Mouse (Mus musculus) adrenal gland, adult 8-10 months (tissue): ENCODE measurements around the gene Retnlg. TPM values are rescaled to one million over a fixed set of nuclear protein-coding genes. Genes with fewer than 3 reads are reported as not detected.
"Not testable (repeated sequence)": the region's sequence is repeated elsewhere in the genome, so short reads cannot be mapped to it uniquely, and the experiment has no call there.

Source experiments
- DNase-seq: peaks from one replicate; pipeline ENCODE4 v3.0.0; 2022
- total RNA-seq, 4 experiments: library from RNA; stranded (reverse); gene quantifications; 2 replicates each; pipeline ENCODE4 v1.2.4; 2022

Retnlg gene
- total RNA-seq: 1 to 10 TPM in 1 of 4 experiments, under 1 TPM in 1, not detected in 2; 0.46 to 1.1 TPM

DNA sequence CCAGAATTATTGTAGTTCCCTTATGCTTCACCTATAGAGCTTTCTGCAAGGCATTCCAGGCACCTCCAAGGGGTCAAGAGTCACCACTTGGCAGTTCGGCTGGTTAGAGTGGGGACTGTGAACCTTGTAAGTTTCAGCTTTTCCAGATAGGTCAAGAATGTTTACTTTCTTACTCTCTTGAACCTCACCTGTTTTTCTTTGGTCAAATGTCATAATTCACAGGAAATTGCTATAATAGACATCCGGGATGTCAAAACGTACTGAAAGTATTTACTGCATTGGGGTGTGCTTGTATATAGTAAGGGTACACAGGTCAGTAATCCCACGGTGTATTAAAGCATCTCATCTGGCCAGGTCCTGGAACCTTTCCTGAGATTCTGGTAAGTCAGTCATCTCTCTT is at the start of gene Retnlg:
Retnlg (plus strand) TSS at position 301 of the 400 bp plus-strand sequence.
- DNase-seq: no peak

DNA sequence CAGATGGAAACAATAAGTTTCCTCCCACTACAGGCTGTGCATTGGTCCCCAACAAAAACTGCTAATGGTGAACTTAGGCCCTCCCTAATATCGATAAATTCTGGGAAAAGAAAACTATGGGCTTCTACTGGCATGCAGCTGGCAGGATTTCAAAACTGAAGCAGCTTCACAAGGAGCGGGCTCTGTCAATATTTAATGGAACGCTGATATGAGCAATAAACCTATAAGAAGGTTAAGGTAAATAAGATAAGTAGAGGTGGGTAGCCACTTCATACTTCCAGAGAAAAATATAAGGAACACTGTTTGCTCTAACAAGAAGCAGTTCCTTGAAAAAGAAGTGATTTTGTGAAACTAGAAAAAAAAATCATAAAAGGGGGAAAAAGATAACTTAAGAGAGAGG is 45.9 kb upstream of the Retnlg start:
- no peak for DNase-seq

DNA sequence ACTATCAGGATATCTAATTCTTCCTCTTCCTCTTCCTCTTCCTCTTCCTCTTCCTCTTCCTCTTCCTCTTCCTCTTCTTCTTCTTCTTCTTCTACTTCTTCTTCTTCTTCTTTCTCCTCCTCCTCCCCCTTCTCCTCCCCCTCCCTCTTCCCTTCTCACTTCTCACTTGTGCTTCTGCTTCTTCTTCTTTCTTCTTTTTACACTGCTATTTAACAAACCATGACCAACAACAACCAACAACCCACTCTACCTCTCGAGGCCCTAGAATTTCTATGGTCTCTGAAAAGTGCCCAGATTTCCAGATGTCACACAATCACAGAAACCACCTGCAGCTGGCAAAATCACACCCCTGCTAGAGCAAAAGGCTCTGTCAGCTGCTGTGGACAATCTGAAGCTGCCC is 44.8 kb upstream of the Retnlg start:
- DNase-seq: no peak

DNA sequence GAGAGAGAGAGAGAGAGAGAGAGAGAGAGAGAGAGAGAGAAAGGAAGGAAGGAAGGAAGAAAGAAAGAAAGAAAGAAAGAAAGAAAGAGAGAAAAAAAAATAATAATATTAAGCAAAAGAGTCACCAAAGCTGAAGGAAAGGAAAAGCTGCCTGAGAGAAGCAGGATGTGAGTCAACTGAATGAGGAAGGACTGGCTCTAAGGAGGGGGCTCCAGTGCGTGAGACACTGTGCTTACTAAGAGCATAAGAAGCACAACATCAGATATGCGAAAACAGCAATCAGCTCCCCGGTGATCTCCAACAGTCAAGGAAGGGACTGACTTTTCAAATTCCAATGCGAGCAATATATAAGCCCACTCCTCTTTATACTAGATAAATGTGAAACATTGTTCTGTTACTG is 43.4 kb upstream of the Retnlg start:
- no peak for DNase-seq

DNA sequence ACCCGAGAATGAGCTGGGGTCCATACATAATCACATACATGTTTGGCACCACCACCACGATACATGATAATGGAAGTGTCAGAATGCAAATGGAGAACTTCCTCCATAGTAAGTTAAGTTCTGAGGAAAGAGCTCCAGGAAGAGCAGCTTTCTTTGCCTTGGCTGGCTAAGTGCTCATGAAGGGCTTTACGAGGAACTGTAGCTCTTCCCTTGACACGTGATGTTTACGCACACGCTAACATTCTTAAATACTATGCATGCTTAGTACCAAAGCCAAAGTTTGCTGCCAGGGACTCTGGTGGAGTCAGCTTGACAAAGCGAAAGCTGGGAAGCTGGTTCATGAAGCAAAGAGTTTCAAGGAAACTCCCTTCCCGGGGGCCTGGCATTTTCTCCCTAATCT is 40.4 kb upstream of the Retnlg start:
- DNase-seq: no peak

DNA sequence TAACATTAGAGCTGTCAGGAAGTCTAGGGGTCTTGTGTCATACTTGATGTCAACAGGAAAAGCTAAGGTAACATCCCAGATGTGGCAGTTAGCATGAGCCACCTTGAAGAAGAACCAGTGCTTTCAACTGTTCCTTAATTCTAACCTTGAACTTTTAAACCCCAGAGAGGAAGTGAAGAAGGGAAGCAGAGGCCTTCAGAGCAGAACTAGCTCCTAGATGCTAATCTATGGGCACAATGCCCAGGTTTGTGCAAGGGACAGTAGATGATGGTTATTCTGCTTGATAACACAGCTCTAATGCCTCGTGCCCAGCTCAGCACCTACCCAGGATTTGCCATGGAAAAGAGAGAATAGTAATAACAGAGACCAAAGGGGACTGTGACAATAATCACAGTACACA is 38.8 kb upstream of the Retnlg start:
- DNase-seq: not testable (repeated sequence)

DNA sequence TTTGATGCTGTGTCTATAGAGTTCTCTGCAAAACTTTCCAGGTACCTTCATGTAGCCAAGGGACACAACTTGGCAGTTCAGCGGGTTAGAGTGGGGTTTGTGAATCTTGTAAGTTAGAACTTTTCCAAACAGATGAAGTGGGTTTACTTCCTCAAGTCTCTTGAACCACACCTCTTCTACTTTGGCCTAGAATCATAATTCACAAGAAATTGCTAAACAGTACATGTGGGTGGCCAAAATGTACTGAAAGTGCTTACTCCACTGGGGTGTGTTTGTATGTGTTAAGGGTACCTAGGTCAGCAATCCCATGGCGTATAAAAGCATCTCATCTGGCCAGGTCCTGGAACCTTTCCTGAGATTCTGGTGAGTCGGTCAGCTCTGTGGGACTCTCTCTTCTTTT is 30.2 kb upstream of the Retnlg start, which contains the start of gene Retnla:
Retnla (plus strand) TSS at position 286 of the 400 bp plus-strand sequence.
- no peak for DNase-seq

DNA sequence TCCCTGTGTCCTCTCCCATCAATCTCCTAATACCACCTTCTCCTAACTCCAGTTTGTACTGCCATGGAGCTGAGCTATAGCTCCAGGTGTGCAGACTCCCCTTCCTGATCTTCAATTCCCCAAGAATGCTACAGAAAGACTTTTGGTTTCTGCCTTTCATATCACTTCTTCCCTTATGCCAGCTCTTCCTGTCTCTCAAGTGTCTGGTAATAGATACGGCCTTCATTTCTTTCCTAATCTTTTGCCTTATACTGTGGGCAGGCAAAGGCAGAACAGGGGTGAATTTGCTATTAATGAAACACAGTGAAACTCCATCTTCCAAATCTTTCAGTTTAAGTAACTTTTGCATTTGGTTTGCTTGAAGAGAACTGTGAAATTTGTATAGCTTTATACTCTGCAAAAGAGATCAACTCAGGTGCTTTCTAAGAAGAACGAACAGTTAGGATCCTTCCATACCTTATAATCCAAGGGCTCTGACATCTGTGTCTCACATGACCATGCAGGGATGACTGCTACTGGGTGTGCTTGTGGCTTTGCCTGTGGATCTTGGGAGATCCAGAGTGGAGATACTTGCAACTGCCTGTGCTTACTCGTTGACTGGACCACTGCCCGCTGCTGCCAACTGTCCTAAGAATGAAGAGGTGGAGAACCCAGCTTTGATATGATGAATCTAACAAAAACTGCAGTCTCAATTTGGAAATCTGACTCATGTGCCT is 28.6 kb upstream of the Retnlg start:
- DNase-seq: no peak

DNA sequence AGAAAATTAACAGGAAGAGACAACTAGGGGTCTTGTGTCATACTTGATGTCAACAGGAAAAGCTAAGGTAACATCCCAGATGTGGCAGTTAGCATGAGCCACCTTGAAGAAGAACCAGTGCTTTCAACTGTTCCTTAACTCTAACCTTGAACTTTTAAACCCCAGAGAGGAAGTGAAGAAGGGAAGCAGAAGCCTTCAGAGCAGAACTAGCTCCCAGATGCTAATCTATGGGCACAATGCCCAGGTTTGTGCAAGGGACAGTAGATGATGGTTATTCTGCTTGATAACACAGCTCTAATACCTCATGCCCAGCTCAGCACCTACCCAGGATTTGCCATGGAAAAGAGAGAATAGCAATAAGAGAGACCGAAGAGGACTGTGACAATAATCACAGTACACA is 7.4 kb upstream of the Retnlg start:
- DNase-seq: not testable (repeated sequence)

DNA sequence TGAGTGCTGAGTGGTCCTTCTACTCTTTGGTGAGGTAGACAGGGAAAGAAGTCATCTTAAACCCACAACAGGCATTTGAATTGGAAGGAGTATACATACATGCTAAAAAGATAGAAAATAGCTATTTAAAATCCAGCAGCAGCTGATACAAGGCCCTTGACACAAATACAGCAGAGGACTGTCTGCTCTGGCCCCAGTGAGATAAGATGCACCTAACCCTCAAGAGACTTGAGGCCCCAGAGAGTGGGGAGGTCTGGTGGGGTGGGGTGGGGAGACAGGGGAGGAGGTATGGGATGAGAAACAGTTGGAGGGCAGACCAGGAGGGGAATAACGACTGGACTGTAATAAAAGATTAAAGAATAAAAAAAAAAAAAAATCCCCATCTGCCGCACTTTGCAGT is 4.7 kb upstream of the Retnlg start:
- DNase-seq: no peak

DNA sequence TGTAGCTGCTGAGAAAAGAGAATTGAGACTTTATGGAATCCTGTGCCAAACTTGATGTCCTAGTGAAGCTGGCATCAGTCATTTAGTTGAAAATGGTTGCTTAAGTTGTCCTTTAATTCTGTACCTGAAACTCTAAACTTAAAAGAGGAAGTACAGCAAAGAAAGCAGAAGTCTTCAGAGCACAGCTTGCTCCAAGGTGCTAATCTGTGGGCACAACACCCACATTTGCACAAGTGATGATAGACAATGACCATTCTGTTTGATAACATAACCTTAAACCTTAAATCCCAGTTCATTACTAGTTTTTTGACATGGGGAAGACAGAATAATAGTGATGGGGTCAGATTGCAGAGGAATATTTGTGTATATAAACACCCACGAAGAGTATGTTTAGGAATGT is 3.8 kb upstream of the Retnlg start:
- DNase-seq: no peak

DNA sequence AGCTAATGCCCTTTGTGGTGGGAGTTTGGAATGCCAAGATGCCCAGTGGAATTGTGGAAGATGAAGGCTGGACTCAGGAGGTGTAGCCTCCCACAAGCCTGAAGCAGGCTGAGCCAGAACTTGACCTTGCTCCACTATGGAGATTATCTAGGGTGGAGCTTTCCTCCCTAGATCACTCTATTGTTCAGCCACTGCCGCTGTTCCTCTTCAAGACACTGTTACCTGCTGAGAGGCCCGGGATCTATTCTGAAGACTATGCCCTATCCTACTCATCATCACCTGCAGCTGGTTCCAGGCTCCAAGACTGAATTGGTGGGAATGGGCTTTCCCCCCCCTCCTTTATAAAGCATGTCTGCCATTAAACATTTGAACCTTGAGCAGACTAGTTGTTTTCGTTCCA is 2.8 kb upstream of the Retnlg start:
- DNase-seq: no peak

DNA sequence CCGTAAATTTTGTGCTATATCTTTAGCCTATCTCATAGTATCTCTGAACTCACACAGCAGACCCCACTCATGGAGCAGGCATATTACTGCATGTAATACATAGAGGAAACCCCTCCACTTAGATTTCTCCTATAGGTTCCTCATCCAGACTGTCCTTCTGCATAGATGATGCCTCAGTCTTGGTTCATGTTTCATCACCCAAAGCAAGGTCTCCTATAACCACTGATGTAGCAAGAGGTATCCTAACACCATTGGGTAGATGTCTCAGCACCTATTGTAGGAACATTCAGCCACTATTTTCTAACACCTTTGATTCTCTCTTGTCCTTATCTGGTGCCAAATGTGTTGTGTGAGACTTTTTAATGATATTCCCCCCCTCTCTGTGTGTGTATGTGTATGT is 667 bp upstream of the Retnlg start:
- DNase-seq: no peak

DNA sequence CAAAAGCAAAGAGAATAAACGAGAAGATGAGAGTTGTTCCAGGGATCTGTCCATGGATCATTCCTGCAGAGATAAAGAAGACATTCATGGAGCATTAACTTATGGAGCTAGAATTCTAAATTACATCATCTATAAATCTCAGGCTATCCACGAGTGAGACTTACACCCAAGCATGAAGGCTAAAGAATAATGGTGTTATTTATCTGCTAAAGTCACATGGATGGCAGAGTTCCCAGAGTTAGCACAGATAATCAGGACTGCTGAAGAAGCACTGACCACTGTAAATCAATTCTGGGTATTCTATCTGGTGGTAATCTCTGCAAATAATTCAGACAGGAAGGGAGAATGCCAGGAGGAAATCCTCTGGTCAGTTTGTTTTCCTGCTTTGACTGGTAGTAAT is 18.3 kb downstream of the Retnlg start:
- no peak for DNase-seq

DNA sequence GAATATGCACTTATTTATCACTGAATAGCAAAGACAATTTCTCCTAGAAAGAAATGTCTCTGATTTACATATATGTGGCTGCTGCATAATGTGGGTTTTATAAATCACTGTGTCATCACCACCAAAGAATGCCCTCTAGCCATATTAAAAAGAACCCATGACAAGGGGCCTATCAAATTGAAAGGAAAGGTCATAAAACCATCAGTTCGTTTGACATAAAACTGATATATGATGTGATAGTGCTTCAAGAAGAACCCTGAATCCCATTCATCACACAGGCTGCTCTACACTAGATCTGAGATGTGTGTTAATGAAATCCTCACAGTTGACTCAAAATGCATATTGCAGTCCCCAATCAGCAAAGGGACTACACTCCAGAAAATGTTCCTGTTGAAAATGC is 27.4 kb downstream of the Retnlg start:
- DNase-seq: no peak

DNA sequence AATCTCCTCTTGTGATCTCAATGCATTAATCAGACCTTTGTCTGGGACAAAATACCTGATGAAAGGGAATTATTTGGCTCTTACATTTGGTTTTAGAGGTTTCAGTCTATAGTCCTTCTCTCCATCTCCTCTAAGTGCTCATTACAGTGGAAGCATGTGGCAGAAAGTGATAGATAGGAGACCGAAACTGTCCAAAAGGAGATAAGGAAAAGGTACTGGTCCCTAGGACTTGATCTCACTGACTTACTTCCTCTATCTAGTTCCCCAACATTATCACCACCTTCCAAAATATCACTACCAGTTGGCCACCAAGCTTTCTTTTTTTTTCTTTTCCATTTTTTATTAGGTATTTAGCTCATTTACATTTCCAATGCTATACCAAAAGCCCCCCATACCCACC is 38.8 kb downstream of the Retnlg start:
- DNase-seq: no peak

DNA sequence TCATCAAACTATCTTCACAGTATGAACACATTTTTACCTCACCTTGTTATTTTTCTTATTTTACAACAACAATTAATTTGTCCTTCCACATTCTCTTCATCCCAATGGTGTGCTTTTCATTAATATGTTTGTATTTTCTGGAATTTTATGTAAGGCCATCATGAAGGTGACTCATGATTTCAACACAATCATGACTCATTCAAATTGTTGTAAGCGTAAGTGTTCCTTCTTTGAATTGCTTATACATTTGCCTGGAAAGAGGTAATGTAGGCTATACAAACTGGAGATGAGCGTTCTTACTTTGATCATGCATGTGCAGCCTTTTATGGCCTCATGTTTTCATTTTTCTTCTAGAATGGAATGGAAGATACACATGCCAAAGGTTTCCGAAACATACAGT is 40.8 kb downstream of the Retnlg start:
- no peak for DNase-seq

DNA sequence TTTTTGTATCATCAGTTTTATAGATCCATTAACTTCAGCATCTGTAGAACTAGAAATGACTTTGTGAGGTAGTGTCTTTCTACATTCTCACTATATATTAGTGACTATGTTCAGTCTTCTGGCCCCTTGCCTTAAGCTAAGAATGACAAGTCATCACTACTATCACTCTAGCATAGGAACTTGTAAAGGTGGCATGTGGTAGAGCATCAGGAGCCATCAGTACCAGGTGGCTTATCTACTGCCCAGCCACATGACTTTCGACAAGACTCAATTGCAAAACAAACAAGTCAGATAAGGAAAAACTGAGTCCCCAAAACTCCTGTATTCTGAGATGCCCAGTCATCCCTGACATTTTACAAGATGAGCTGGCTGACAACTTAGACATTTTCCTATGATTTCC is 51.3 kb downstream of the Retnlg start:
- no peak for DNase-seq

Other genes with a start within 250 kb of the Retnlg start
- under 1 TPM in 2 of 4 experiments, not detected in 2; 0.25 to 0.31 TPM for gene Trat1, start 100.6 kb upstream of the Retnlg start, total RNA-seq
- not detected for gene Retnlb, start 55.8 kb upstream of the Retnlg start, total RNA-seq
- gene Retnla, start 30.1 kb upstream of the Retnlg start, total RNA-seq: 10 to 100 TPM in 3 of 4 experiments, 1 to 10 TPM in 1; 6.7 to 31.3 (median 12.1) TPM
- 10 to 100 TPM; 19.0 to 27.9 (median 23.1) TPM for gene Dzip3, start 121.5 kb downstream of the Retnlg start, total RNA-seq
- 1 to 10 TPM in 3 of 4 experiments, under 1 TPM in 1; 0.78 to 2.6 (median 1.9) TPM for gene Cip2a, start 121.6 kb downstream of the Retnlg start, total RNA-seq
- not detected for gene Myh15, start 184.9 kb downstream of the Retnlg start, total RNA-seq